Mouse (Mus musculus) neural tube, embryonic 14.5 days (tissue): Measurements from ENCODE around the gene Gng10. TPM values are rescaled to one million over a fixed set of nuclear protein-coding genes. Genes with fewer than 3 reads are reported as not detected.

Source experiments
- ATAC-seq: fragments of 200-750 bp; cut with Nextera tagmentation; 2 replicates; pipeline ENCODE4 v1.8.0; 2017; ENCODE audit warnings: low read depth, mild to moderate bottlenecking, moderate TSS enrichment, moderate library complexity
- H3K27ac ChIP-seq: fragments of 300-500 bp; sonication (generic); 2 replicates; pipeline ENCODE4 v1.5.1; 2014; ENCODE audit warnings: low read depth, mild to moderate bottlenecking, control low read depth, low read length, moderate library complexity, mixed read lengths
- H3K27me3 ChIP-seq: fragments of 300-500 bp; sonication (generic); 2 replicates; pipeline ENCODE4 v1.6.1; 2014; ENCODE audit warnings: low read length; ENCODE audit not compliant: control insufficient read depth, insufficient read depth
- H3K36me3 ChIP-seq: fragments of 300-500 bp; sonication (generic); 2 replicates; pipeline ENCODE4 v1.6.1; 2014; ENCODE audit warnings: low read length, mixed read lengths; ENCODE audit not compliant: control insufficient read depth, insufficient read depth
- H3K4me1 ChIP-seq: fragments of 300-500 bp; sonication (generic); 2 replicates; pipeline ENCODE4 v1.6.1; 2014; ENCODE audit warnings: low read length; ENCODE audit not compliant: control insufficient read depth, insufficient read depth
- H3K4me2 ChIP-seq: fragments of 300-500 bp; sonication (generic); 2 replicates; pipeline ENCODE4 v1.6.1; 2014; ENCODE audit warnings: mild to moderate bottlenecking, low read depth, low read length, control low read depth
- H3K4me3 ChIP-seq: fragments of 300-500 bp; sonication (generic); 2 replicates; pipeline ENCODE4 v1.5.1; 2014; ENCODE audit warnings: low read depth, low read length, control low read depth, mixed read lengths
- H3K9ac ChIP-seq: fragments of 300-500 bp; sonication (generic); replicated peaks from 2 replicates; pipeline ENCODE4 v1.6.1; 2014; ENCODE audit warnings: low read depth, mild to moderate bottlenecking, control low read depth, low read length, mixed read lengths
- H3K9me3 ChIP-seq: fragments of 300-500 bp; sonication (generic); 2 replicates; pipeline ENCODE4 v1.6.1; 2016; ENCODE audit warnings: low read length; ENCODE audit not compliant: control insufficient read depth
- WGBS: fragments of 180-500 bp; shearing (Covaris S2); extraction: QIAGEN DNeasy Blood & Tissue Kit; methylation state at CpG from one replicate; pipeline ENCODE4 v1.1.7; 2014; 5-methylcytosine and 5-hydroxymethylcytosine counted together
- polyA plus RNA-seq: library from polyadenylated mRNA; unstranded; fragments of >200 nt; fragmentation: Nextera tagmentation; extraction: Ambion mirVana; gene quantifications from 2 replicates; pipeline ENCODE4 v1.2.1, GENCODE M21; 2014

Gene Gng10
- polyA plus RNA-seq, 1 experiment from 2014 or later, result 226 TPM

- Histone ChIP-seq H3K27me3 (no peaks in the 10 kb centered on the region), H3K4me3 (no peak overlapping the region), H3K36me3 (no peaks in the 10 kb centered on the region), H3K4me2 (no peak overlapping the region), H3K27ac (no peak overlapping the region), H3K4me1 (peaks cover 5% of the 10 kb centered on the region), H3K9me3 (no peaks in the 10 kb centered on the region), H3K9ac (no peak overlapping the region)
- WGBS, result 97% methylated on average over 7 of the region's 7 CpGs
- ATAC-seq, result no peak
These were observed 25.7 kb upstream of the Gng10 start for GRCm38 (mm10) chr4:59009186-59009585.

DNA sequence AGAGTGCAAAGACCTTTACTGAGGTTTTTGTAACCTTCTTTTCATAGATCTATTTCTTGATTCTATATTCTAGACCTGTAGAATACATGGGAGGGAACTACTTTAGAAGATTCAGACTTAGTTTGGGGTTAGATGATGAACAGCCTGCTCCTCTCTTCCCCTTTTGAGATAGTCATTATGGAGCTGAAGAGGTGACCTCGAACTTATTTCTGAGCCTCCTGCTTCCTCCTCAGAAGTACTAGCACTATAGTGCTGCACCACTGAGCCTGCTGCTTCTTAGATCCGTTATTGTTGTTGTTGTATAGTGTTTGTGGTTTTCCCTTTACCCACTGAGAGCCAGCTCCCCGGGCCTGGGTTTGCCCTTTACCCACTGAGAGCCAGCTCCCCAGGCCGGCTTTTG lies 25.2 kb upstream of the Gng10 start:
- Histone ChIP-seq H3K4me3 (no peak overlapping the region), H3K4me1 (peaks cover under 1% of the 10 kb centered on the region; the same call in 1 of the 2 replicates), H3K27me3 (no peaks in the 10 kb centered on the region), H3K27ac (no peak overlapping the region), H3K4me2 (no peak overlapping the region), H3K36me3 (no peaks in the 10 kb centered on the region), H3K9ac (no peak overlapping the region), H3K9me3 (no peaks in the 10 kb centered on the region)
- no peak for ATAC-seq
- WGBS, result 84% methylated on average over 4 of the region's 4 CpGs

DNA sequence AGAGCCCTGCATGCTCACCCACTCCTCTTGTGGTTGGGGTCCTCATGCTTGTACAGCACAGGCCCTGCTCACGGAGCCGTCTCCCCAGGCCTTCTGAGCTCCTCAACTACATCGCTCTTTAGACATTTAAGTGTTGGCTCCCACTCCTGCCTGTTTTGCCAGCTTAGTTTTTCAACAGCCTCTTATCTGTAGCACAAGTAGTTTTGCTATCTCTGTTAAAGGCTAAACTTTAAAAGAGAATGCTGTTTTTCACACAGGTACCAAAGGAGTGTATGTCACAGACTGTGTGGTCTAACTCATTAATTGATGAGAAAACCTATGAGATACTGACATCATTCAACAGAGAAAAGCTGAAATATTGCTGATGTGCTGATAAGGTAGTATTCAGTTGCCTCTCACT lies 23.4 kb upstream of the Gng10 start:
- no peaks in the 10 kb centered on the region for H3K4me1 ChIP-seq
- H3K27me3 ChIP-seq, result no peaks in the 10 kb centered on the region
- H3K4me3 ChIP-seq, result no peak overlapping the region
- no peak overlapping the region for H3K9ac ChIP-seq
- H3K9me3 ChIP-seq, result no peaks in the 10 kb centered on the region
- H3K4me2 ChIP-seq, result no peak overlapping the region
- H3K27ac ChIP-seq, result no peak overlapping the region
- ATAC-seq, result no peak
- 85% methylated on average over 3 of the region's 3 CpGs for WGBS
- H3K36me3 ChIP-seq, result no peaks in the 10 kb centered on the region

GRCm38 (mm10) chr4:59015181-59015580 lies 19.7 kb upstream of the Gng10 start:
- H3K9me3 ChIP-seq, result no peaks in the 10 kb centered on the region
- H3K4me3 ChIP-seq, result no peak overlapping the region
- no peaks in the 10 kb centered on the region for H3K27me3 ChIP-seq
- H3K9ac ChIP-seq, result no peak overlapping the region
- ATAC-seq, result no peak
- no peaks in the 10 kb centered on the region for H3K4me1 ChIP-seq
- H3K27ac ChIP-seq, result no peak overlapping the region
- H3K4me2 ChIP-seq, result no peak overlapping the region
- WGBS, result 92% methylated on average over 3 of the region's 3 CpGs
- H3K36me3 ChIP-seq, result peaks cover 6% of the 10 kb centered on the region; the same call in 1 of the 2 replicates

GRCm38 (mm10) chr4:59016922-59017321 lies 18.0 kb upstream of the Gng10 start:
- no peak overlapping the region for H3K27ac ChIP-seq
- WGBS, result 93% methylated on average over 2 of the region's 2 CpGs
- no peak overlapping the region for H3K4me3 ChIP-seq
- H3K36me3 ChIP-seq, result peaks cover 9% of the 10 kb centered on the region; the same call in 1 of the 2 replicates
- no peak for ATAC-seq
- no peak overlapping the region for H3K4me2 ChIP-seq
- H3K9ac ChIP-seq, result no peak overlapping the region
- H3K9me3 ChIP-seq, result no peaks in the 10 kb centered on the region
- H3K27me3 ChIP-seq, result no peaks in the 10 kb centered on the region
- no peaks in the 10 kb centered on the region for H3K4me1 ChIP-seq

GRCm38 (mm10) chr4:59034325-59034917 lies 467 bp upstream of the Gng10 start:
- no peak overlapping the region for H3K9ac ChIP-seq
- peak overlapping the region; percentile 58 for H3K4me2 ChIP-seq
- H3K4me1 ChIP-seq, result no peaks in the 10 kb centered on the region
- H3K27ac ChIP-seq, result peak overlapping the region; percentile 95; the same call in 1 of the 2 replicates
- 76% methylated on average over 10 of the region's 10 CpGs for WGBS
- 0 out of 2 replicates have a peak, but pooled peaks cover under 1% of the 10 kb centered on the region for H3K36me3 ChIP-seq
- ATAC-seq, result peak; percentile 26; the same call in 1 of the 2 replicates
- H3K9me3 ChIP-seq, result no peaks in the 10 kb centered on the region
- no peaks in the 10 kb centered on the region for H3K27me3 ChIP-seq
- peak overlapping the region; percentile 73 for H3K4me3 ChIP-seq

GRCm38 (mm10) chr4:59035786-59036350 lies 980 bp downstream of the Gng10 start:
- peak overlapping the region; percentile 87 for H3K9ac ChIP-seq
- ATAC-seq, result peak; percentile 57
- H3K4me1 ChIP-seq, result no peaks in the 10 kb centered on the region
- WGBS, result 55% methylated on average over 18 of the region's 18 CpGs
- H3K4me2 ChIP-seq, result peak overlapping the region; percentile 58
- H3K9me3 ChIP-seq, result no peaks in the 10 kb centered on the region
- 0 out of 2 replicates have a peak, but pooled peaks cover 6% of the 10 kb centered on the region for H3K36me3 ChIP-seq
- peak overlapping the region; percentile 95 for H3K27ac ChIP-seq
- peak overlapping the region; percentile 73 for H3K4me3 ChIP-seq
- no peaks in the 10 kb centered on the region for H3K27me3 ChIP-seq

- no peaks in the 10 kb centered on the region for H3K4me1 ChIP-seq
- H3K27me3 ChIP-seq, result no peaks in the 10 kb centered on the region
- no peaks in the 10 kb centered on the region for H3K9me3 ChIP-seq
- WGBS, result 52% methylated on average over 13 of the region's 13 CpGs
- H3K27ac ChIP-seq, result no peak overlapping the region
- H3K36me3 ChIP-seq, result peaks cover 7% of the 10 kb centered on the region; the same call in 1 of the 2 replicates
- peak overlapping the region; percentile 58; the same call in 1 of the 2 replicates for H3K4me2 ChIP-seq
- H3K4me3 ChIP-seq, result peak overlapping the region; percentile 73; the same call in 1 of the 2 replicates
- no peak overlapping the region for H3K9ac ChIP-seq
- ATAC-seq, result no peak; the same call in 1 of the 2 replicates
These were observed 1.7 kb downstream of the Gng10 start for GRCm38 (mm10) chr4:59036490-59037127.

GRCm38 (mm10) chr4:59037525-59037924 lies 2.6 kb downstream of the Gng10 start:
- no peak overlapping the region for H3K9ac ChIP-seq
- 84% methylated on average over 3 of the region's 3 CpGs for WGBS
- H3K4me2 ChIP-seq, result no peak overlapping the region
- H3K27me3 ChIP-seq, result no peaks in the 10 kb centered on the region
- H3K36me3 ChIP-seq, result peaks cover 7% of the 10 kb centered on the region; the same call in 1 of the 2 replicates
- H3K27ac ChIP-seq, result no peak overlapping the region
- ATAC-seq, result no peak
- no peaks in the 10 kb centered on the region for H3K9me3 ChIP-seq
- no peaks in the 10 kb centered on the region for H3K4me1 ChIP-seq
- H3K4me3 ChIP-seq, result no peak overlapping the region
